Mouse (Mus musculus) erythroblast, embryonic 14.5 days (primary cell): ENCODE results near the gene Elmo2. TPM values are rescaled to one million over a fixed set of nuclear protein-coding genes. Genes with fewer than 3 reads are reported as not detected.

Experiments
- H3K27me3 ChIP-seq: 2 replicates; pipeline ENCODE4 v1.6.1; 2012; ENCODE audit warnings: inconsistent platforms; ENCODE audit not compliant: control insufficient read depth
- H3K36me3 ChIP-seq: 2 replicates; pipeline ENCODE4 v1.6.1; 2012; ENCODE audit warnings: mild to moderate bottlenecking, inconsistent platforms; ENCODE audit not compliant: control insufficient read depth
- H3K4me1 ChIP-seq: 2 replicates; pipeline ENCODE4 v1.6.1; 2012; ENCODE audit warnings: inconsistent platforms; ENCODE audit not compliant: control insufficient read depth
- H3K4me3 ChIP-seq: replicated peaks from 2 replicates; pipeline ENCODE3; 2012; ENCODE audit warnings: moderate library complexity, mild to moderate bottlenecking, inconsistent platforms
- H3K9me3 ChIP-seq: 2 replicates; pipeline ENCODE4 v1.6.1; 2012; ENCODE audit warnings: low read length, inconsistent platforms, mixed read lengths; ENCODE audit not compliant: control insufficient read depth
- GATA1 ChIP-seq: IDR thresholded peaks from 2 replicates; pipeline ENCODE4 v1.6.1; 2012; ENCODE audit warnings: low read length, inconsistent platforms, mixed read lengths
- TAL1 ChIP-seq: IDR thresholded peaks from 3 replicates; pipeline ENCODE4 v1.6.1; 2012; ENCODE audit warnings: low read length, inconsistent platforms, mixed read lengths
- polyA plus RNA-seq: library from polyadenylated mRNA; stranded (reverse); fragments of >175 nt; gene quantifications from 2 replicates; pipeline ENCODE4 v1.2.3, GENCODE M21; 2012

Gene Elmo2
- polyA plus RNA-seq: 0.78 and 0.94 TPM in 2 replicates

GRCm38 (mm10) chr2:165326304-165327190 is at the start of gene Elmo2:
Gene Elmo2 (minus strand): TSS chr2:165326479.
- Histone ChIP-seq H3K36me3 (no peaks in the 10 kb centered on the region; the same call in 1 of the 2 replicates), H3K4me1 (peaks cover 53% of the 10 kb centered on the region), H3K9me3 (no peaks in the 10 kb centered on the region), H3K27me3 (peaks cover 8% of the 10 kb centered on the region; the same call in 1 of the 2 replicates), H3K4me3 (peak within 1 kb of the TSS; percentile 85)
- no peak for TF ChIP-seq GATA1
- no peak for TF ChIP-seq TAL1

GRCm38 (mm10) chr2:165376001-165376400 is 49.7 kb upstream of the Elmo2 start:
- H3K36me3 ChIP-seq: peaks cover 13% of the 10 kb centered on the region
- no peaks in the 10 kb centered on the region for H3K4me1 ChIP-seq
- H3K27me3 ChIP-seq: no peaks in the 10 kb centered on the region; the same call in 1 of the 2 replicates
- H3K9me3 ChIP-seq: peaks cover 13% of the 10 kb centered on the region
- H3K4me3 ChIP-seq: no peak overlapping the region
- no peak for TF ChIP-seq TAL1
- no peak for TF ChIP-seq GATA1

GRCm38 (mm10) chr2:165375478-165375877 is 49.2 kb upstream of the Elmo2 start:
- no peak for TF ChIP-seq TAL1
- Histone ChIP-seq H3K4me1 (no peaks in the 10 kb centered on the region), H3K27me3 (no peaks in the 10 kb centered on the region; the same call in 1 of the 2 replicates), H3K9me3 (peaks cover 8% of the 10 kb centered on the region), H3K4me3 (no peak overlapping the region), H3K36me3 (peaks cover 9% of the 10 kb centered on the region; the same call in 1 of the 2 replicates)

- no peaks in the 10 kb centered on the region for H3K36me3 ChIP-seq
- no peak overlapping the region for H3K4me3 ChIP-seq
- no peaks in the 10 kb centered on the region for H3K9me3 ChIP-seq
- no peak for TF ChIP-seq GATA1
- TF ChIP-seq TAL1: no peak
- H3K27me3 ChIP-seq: peaks cover 13% of the 10 kb centered on the region
- H3K4me1 ChIP-seq: peaks cover 3% of the 10 kb centered on the region
These were observed 44.8 kb upstream of the Elmo2 start for GRCm38 (mm10) chr2:165371066-165371465.

GRCm38 (mm10) chr2:165370348-165370747 is 44.1 kb upstream of the Elmo2 start:
- no peak for TF ChIP-seq TAL1
- no peak for TF ChIP-seq GATA1
- no peaks in the 10 kb centered on the region for H3K9me3 ChIP-seq
- H3K4me3 ChIP-seq: no peak overlapping the region
- H3K4me1 ChIP-seq: peaks cover 3% of the 10 kb centered on the region
- no peaks in the 10 kb centered on the region for H3K36me3 ChIP-seq
- peaks cover 13% of the 10 kb centered on the region for H3K27me3 ChIP-seq

GRCm38 (mm10) chr2:165368496-165368895 is 42.2 kb upstream of the Elmo2 start, which contains the start of gene Zfp663:
Gene Zfp663 (minus strand): TSS chr2:165368729.
- H3K27me3 ChIP-seq: peaks cover 13% of the 10 kb centered on the region
- H3K9me3 ChIP-seq: no peaks in the 10 kb centered on the region
- peaks cover 3% of the 10 kb centered on the region for H3K4me1 ChIP-seq
- no peak within 1 kb of the TSS for H3K4me3 ChIP-seq
- no peaks in the 10 kb centered on the region for H3K36me3 ChIP-seq
- no peak for TF ChIP-seq GATA1
- no peak for TF ChIP-seq TAL1

GRCm38 (mm10) chr2:165367868-165368439 is 41.7 kb upstream of the Elmo2 start:
- H3K4me3 ChIP-seq: no peak overlapping the region
- H3K4me1 ChIP-seq: peaks cover 3% of the 10 kb centered on the region
- no peaks in the 10 kb centered on the region for H3K36me3 ChIP-seq
- H3K27me3 ChIP-seq: peaks cover 13% of the 10 kb centered on the region
- H3K9me3 ChIP-seq: no peaks in the 10 kb centered on the region
- TF ChIP-seq GATA1 (no peak), TAL1 (no peak)

- H3K4me3 ChIP-seq: no peak overlapping the region
- no peaks in the 10 kb centered on the region for H3K36me3 ChIP-seq
- peaks cover 3% of the 10 kb centered on the region for H3K4me1 ChIP-seq
- H3K27me3 ChIP-seq: peaks cover 13% of the 10 kb centered on the region
- no peaks in the 10 kb centered on the region for H3K9me3 ChIP-seq
- TF ChIP-seq TAL1 (no peak), GATA1 (no peak)
These were observed 40.8 kb upstream of the Elmo2 start for GRCm38 (mm10) chr2:165367047-165367520.
